Mouse (Mus musculus) testis, adult 2 months (tissue): ENCODE measurements around the gene Cldn22.

Experiments used
- CTCF ChIP-seq: fragments of 200-500 bp; IDR thresholded peaks from 2 replicates; pipeline ENCODE4 v1.5.1; 2012; ENCODE audit warnings: low read depth, mild to moderate bottlenecking, inconsistent platforms, low read length, moderate library complexity; ENCODE audit not compliant: control insufficient read depth, insufficient read depth, insufficient replicate concordance
- POLR2A ChIP-seq: fragments of 200-500 bp; IDR thresholded peaks from 2 replicates; pipeline ENCODE4 v1.6.1; 2012; ENCODE audit warnings: low read depth, mild to moderate bottlenecking, inconsistent platforms, low read length, moderate library complexity; ENCODE audit not compliant: control insufficient read depth

- TF ChIP-seq POLR2A (no peak), CTCF (no peak)
Measured at GRCm38 (mm10) chr8:47847161-47847560, 22.9 kb downstream of the Cldn22 start.
